Mouse (Mus musculus) ES-E14 (cell line): Measurements from ENCODE around the gene Ifih1.

Experiments used
- CHD2 ChIP-seq: IDR thresholded peaks from 2 replicates; pipeline ENCODE4 v1.6.1; 2014; ENCODE audit warnings: mild to moderate bottlenecking, low read depth, low read length, inconsistent platforms
- HCFC1 ChIP-seq: IDR thresholded peaks from 2 replicates; pipeline ENCODE4 v1.6.1; 2012; ENCODE audit warnings: low read length, inconsistent platforms, borderline replicate concordance; ENCODE audit not compliant: insufficient read depth
- MAFK ChIP-seq: IDR thresholded peaks from 2 replicates; pipeline ENCODE4 v1.6.1; 2014; ENCODE audit warnings: mild to moderate bottlenecking, low read depth, low read length, inconsistent platforms; ENCODE audit not compliant: insufficient read depth
- ZC3H11A ChIP-seq: IDR thresholded peaks from 2 replicates; pipeline ENCODE4 v1.6.1; 2012; ENCODE audit warnings: low read depth, mild to moderate bottlenecking, inconsistent platforms, low read length, borderline replicate concordance
- ZNF384 ChIP-seq: IDR thresholded peaks from 2 replicates; pipeline ENCODE4 v1.6.1; 2012; ENCODE audit warnings: low read depth, low read length, inconsistent platforms

- no peak for TF ChIP-seq ZNF384
- TF ChIP-seq MAFK: peak; percentile 86
- no peak for TF ChIP-seq HCFC1
- no peak for TF ChIP-seq CHD2
- TF ChIP-seq ZC3H11A: no peak
Measured at GRCm38 (mm10) chr2:62684989-62685595, 39.0 kb upstream of the Ifih1 start.
